Mouse (Mus musculus): ENCODE data around the gene Tas1r3. TPM values are rescaled to one million over a fixed set of nuclear protein-coding genes. Genes with fewer than 3 reads are reported as not detected.

The Tas1r3 gene
- total and polyA plus RNA-seq, 3 experiments, result 0.13 to 0.35 (median 0.16) TPM

GRCm38 (mm10) chr4:155851951-155852411 lies 11.2 kb downstream of the Tas1r3 start:
- H3K36me3 ChIP-seq (ENCODE audit: control insufficient read depth, insufficient read depth, low read length), result no peaks in the 10 kb centered on the region
- 51% methylated on average over 2 of the region's 2 CpGs for WGBS
- TF ChIP-seq EP300 (IDR thresholded peaks at IDR 0.05; ENCODE audit: insufficient read depth, low read depth, low read length) (no peak), POLR2A (IDR thresholded peaks at IDR 0.05; ENCODE audit: insufficient read depth, low read depth, low read length) (no peak), CTCF (IDR thresholded peaks at IDR 0.05) (no peak)
- no peak for DNase-seq
- H3K9ac ChIP-seq (ENCODE audit: low read depth, low read length), result no peak overlapping the region
- peak overlapping the region; percentile 49 for H3K27ac ChIP-seq
- H3K4me1 ChIP-seq (ENCODE audit: control insufficient read depth, insufficient read depth, low read length), result peaks cover 33% of the 10 kb centered on the region
- intact Hi-C loops (cut with DNase I), result loop anchor here (2.0 kb wide), 1 partner anchor 17 kb away; the partner anchor contains the start of genes Cptp and Ints11
- no peaks in the 10 kb centered on the region for H3K27me3 ChIP-seq (ENCODE audit: control insufficient read depth, insufficient read depth, low read length)
- H3K79me2 ChIP-seq (replicated peaks; ENCODE audit: control insufficient read depth, insufficient read depth, low read length), result peaks cover 8% of the 10 kb centered on the region
- H3K4me3 ChIP-seq, result no peak overlapping the region

DNA sequence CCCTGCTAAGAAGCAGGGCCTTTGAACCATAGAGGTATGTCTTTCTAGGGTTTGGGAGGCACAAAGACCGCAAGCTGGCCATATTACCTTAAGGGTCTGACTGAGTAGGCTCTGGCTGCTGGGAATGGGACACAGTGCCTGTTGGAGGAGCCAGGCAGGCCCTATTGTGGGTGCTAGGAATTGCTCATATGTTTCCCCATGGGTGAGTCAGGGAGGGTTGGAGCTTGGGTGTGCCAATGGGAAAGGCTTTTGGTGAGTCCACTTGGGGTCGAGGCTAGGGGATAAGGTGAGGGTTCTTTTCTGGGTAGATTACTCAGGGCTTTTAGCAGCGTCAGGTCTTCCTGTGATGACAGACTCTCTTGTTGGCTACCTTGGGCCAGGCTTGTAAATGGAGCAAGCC lies 11.8 kb downstream of the Tas1r3 start:
- Histone ChIP-seq H3K36me3 (ENCODE audit: control insufficient read depth, insufficient read depth, low read length) (no peaks in the 10 kb centered on the region), H3K9ac (ENCODE audit: low read depth, low read length) (no peak overlapping the region), H3K27ac (peak overlapping the region; percentile 49), H3K4me1 (ENCODE audit: control insufficient read depth, insufficient read depth, low read length) (peaks cover 37% of the 10 kb centered on the region), H3K4me3 (no peak overlapping the region), H3K79me2 (replicated peaks; ENCODE audit: control insufficient read depth, insufficient read depth, low read length) (peaks cover 8% of the 10 kb centered on the region), H3K27me3 (ENCODE audit: control insufficient read depth, insufficient read depth, low read length) (no peaks in the 10 kb centered on the region)
- intact Hi-C loops (cut with DNase I), result loop anchor here (2.0 kb wide), 1 partner anchor 17 kb away; the partner anchor contains the start of genes Cptp and Ints11
- DNase-seq, result no peak
- TF ChIP-seq CTCF (IDR thresholded peaks at IDR 0.05) (no peak), POLR2A (IDR thresholded peaks at IDR 0.05; ENCODE audit: insufficient read depth, low read depth, low read length) (no peak), EP300 (IDR thresholded peaks at IDR 0.05; ENCODE audit: insufficient read depth, low read depth, low read length) (no peak)
- 74% methylated on average over 3 of the region's 3 CpGs for WGBS

DNA sequence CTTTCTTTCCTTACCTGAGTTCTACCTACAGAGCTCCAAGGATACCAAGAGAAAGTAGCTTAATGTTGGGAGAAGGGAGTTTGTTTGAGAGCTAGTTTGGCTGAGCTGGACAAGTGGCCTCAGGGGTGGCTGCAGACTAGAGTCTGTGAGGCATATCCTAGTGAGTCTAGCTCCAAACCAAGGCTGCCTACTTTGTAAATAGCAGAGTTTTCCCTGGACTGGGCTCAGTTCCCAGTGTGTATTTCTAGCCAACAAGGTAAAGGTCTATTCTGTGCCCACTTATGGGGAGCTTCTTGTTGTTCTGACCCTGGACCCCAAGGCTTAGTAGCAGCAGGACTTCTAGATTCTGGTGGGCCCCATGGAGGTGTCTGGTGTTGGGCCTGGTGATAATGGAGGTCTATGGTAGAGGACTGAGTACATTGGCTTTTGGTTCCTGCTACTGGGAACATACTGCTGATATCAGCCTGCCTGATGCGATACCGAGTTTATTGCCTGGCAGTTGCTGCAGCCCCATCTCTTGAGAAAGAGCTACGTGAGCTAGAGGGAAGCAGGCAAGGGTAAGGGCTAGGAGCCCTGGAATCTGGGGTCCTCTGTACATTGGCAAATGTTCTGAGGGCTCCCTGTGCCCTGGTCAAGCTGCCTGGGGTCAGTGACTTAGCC lies 13.2 kb downstream of the Tas1r3 start:
- H3K27me3 ChIP-seq (ENCODE audit: control insufficient read depth, insufficient read depth, low read length), result no peaks in the 10 kb centered on the region
- peaks cover 38% of the 10 kb centered on the region for H3K4me1 ChIP-seq (ENCODE audit: control insufficient read depth, insufficient read depth, low read length)
- no peak overlapping the region for H3K9ac ChIP-seq (ENCODE audit: low read depth, low read length)
- H3K36me3 ChIP-seq (ENCODE audit: control insufficient read depth, insufficient read depth, low read length), result no peaks in the 10 kb centered on the region
- WGBS, result 63% methylated on average over 3 of the region's 3 CpGs
- no peak for DNase-seq
- no peak overlapping the region for H3K4me3 ChIP-seq
- no peak for TF ChIP-seq EP300 (IDR thresholded peaks at IDR 0.05; ENCODE audit: insufficient read depth, low read depth, low read length)
- TF ChIP-seq CTCF (IDR thresholded peaks at IDR 0.05), result no peak
- no peak for TF ChIP-seq POLR2A (IDR thresholded peaks at IDR 0.05; ENCODE audit: insufficient read depth, low read depth, low read length)
- H3K27ac ChIP-seq, result peak overlapping the region; percentile 9; the same call in 1 of the 2 replicates
- H3K79me2 ChIP-seq (replicated peaks; ENCODE audit: control insufficient read depth, insufficient read depth, low read length), result peaks cover 8% of the 10 kb centered on the region
- intact Hi-C loops (cut with DNase I), result loop anchor here (2.0 kb wide), 1 partner anchor 19 kb away; the partner anchor contains the start of genes Cptp and Ints11

GRCm38 (mm10) chr4:155849391-155849790 lies 13.8 kb downstream of the Tas1r3 start:
- H3K27me3 ChIP-seq (ENCODE audit: control insufficient read depth, insufficient read depth, low read length), result no peaks in the 10 kb centered on the region
- H3K36me3 ChIP-seq (ENCODE audit: control insufficient read depth, insufficient read depth, low read length), result no peaks in the 10 kb centered on the region
- peaks cover 8% of the 10 kb centered on the region for H3K79me2 ChIP-seq (replicated peaks; ENCODE audit: control insufficient read depth, insufficient read depth, low read length)
- peaks cover 38% of the 10 kb centered on the region for H3K4me1 ChIP-seq (ENCODE audit: control insufficient read depth, insufficient read depth, low read length)
- WGBS, result 89% methylated on average over 2 of the region's 2 CpGs
- intact Hi-C loops (cut with DNase I), result no loop called here
- no peak overlapping the region for H3K4me3 ChIP-seq
- no peak for DNase-seq
- TF ChIP-seq EP300 (IDR thresholded peaks at IDR 0.05; ENCODE audit: insufficient read depth, low read depth, low read length) (no peak), CTCF (IDR thresholded peaks at IDR 0.05) (no peak), POLR2A (IDR thresholded peaks at IDR 0.05; ENCODE audit: insufficient read depth, low read depth, low read length) (no peak)
- H3K27ac ChIP-seq, result peak overlapping the region; percentile 9; the same call in 1 of the 2 replicates
- H3K9ac ChIP-seq (ENCODE audit: low read depth, low read length), result no peak overlapping the region

DNA sequence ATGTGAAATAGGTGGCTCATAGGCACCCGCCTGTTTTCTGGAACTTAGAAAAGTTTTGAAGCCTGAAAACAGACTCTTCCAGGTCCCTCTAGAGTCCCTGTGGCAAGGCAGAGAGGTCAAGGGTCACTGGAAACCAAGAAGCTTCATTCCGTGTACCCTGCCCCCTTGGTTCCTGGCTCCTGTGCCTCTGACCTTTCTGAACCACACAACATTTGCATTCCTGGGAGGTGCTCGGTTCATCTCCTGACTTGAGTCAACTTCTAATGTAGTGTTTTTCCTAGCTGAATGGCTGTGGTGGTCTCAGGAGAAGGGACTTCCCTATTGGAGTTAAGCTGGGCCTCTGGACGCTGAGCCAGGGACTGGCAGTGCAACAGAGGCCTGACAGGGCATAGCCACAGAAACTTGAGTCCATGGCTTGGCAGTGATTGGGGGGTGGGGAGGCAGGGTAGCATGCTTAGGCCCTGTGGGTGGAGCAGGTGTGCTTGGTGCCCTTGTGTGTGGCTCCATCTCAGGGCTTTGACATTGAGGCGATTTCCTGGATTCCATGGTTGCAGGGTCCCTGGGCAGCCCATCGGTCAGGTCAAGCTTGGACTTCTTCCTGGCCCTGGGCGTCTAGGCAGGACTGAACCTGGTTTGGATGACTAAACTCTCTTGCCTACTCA lies 14.6 kb downstream of the Tas1r3 start:
- TF ChIP-seq EP300 (IDR thresholded peaks at IDR 0.05; ENCODE audit: insufficient read depth, low read depth, low read length) (no peak), CTCF (IDR thresholded peaks at IDR 0.05) (no peak), POLR2A (IDR thresholded peaks at IDR 0.05; ENCODE audit: insufficient read depth, low read depth, low read length) (no peak)
- peaks cover 8% of the 10 kb centered on the region for H3K79me2 ChIP-seq (replicated peaks; ENCODE audit: control insufficient read depth, insufficient read depth, low read length)
- no peak for DNase-seq
- peak overlapping the region; percentile 99 for H3K9ac ChIP-seq (ENCODE audit: low read depth, low read length)
- peaks cover 38% of the 10 kb centered on the region for H3K4me1 ChIP-seq (ENCODE audit: control insufficient read depth, insufficient read depth, low read length)
- WGBS, result 61% methylated on average over 7 of the region's 7 CpGs
- no peaks in the 10 kb centered on the region for H3K36me3 ChIP-seq (ENCODE audit: control insufficient read depth, insufficient read depth, low read length)
- peak overlapping the region; percentile 96 for H3K4me3 ChIP-seq
- peak overlapping the region; percentile 21 for H3K27ac ChIP-seq
- no peaks in the 10 kb centered on the region for H3K27me3 ChIP-seq (ENCODE audit: control insufficient read depth, insufficient read depth, low read length)
- intact Hi-C loops (cut with DNase I), result no loop called here
